Mouse (Mus musculus): ENCODE measurements around the gene Sipa1l3.

DNA sequence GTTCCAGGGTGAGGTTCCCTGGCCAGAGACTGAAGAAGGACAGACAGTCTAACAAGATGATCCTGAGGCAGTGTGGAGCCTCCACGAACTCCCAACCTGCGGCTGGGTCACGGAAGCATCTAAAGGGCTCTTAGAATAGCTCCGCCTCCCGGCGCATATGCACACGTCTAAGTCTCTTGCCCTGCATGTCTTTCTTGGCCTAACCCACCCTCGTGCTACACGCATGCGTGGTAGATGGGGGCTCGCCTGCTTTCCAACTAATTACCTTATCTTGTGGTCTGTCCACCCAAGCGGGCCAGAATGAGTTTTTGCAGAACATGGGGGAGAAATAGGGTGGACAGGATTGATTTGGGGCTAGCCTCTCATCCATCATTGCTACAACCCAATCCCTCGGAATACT is 36.6 kb upstream of the Sipa1l3 start:
- TF ChIP-seq CTCF (conservative IDR thresholded peaks at IDR 0.05; ENCODE audit: low read length): no peak
- no peak for TF ChIP-seq POU5F1 (IDR thresholded peaks at IDR 0.05; ENCODE audit: borderline replicate concordance, low read length)

All from E14TG2a.4 (cell line).